15 mouse cellular contexts compared by ENCODE assay signal in the genomic region with DNA sequence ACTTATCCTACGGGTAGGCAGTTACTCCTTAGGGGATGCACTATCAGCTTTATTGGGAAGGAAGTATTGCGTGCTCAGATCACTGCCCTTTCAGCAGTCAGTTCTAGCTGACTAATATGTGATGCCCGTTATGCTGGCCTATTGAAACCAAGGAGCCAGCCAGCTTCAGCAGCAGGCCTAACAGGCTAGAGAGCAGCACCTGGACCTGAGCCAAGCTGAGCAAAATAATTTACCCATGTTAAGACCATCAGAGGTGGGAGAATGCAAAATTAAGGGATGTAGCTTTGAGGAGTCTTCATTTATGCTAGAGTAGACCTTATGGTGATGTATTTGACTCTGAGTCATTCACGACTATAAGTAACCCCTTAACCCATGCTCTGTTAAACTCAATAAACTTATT.
"Had no signal": no experiment of that assay in that cellular context is flagged by ENCODE, and none has a peak within 500 bp of the region (broad histone marks: within the 10 kb centered on the region; RNA-seq: fewer than 3 reads in every experiment).

No protein-coding gene starts in this region.

- H3K27me3 ChIP-seq: lung, embryonic 15.5 days; megakaryocyte, embryonic 14.5 days; midbrain, embryonic 13.5 days; midbrain, embryonic 15.5 days; neural tube, embryonic 12.5 days had no signal

- H3K27ac ChIP-seq: lung, embryonic 15.5 days; macrophage; midbrain, embryonic 13.5 days; midbrain, embryonic 15.5 days; neural tube, embryonic 12.5 days had no signal

- H3K4me2 ChIP-seq: lung, embryonic 15.5 days; midbrain, embryonic 11.5 days; midbrain, embryonic 13.5 days; midbrain, embryonic 15.5 days; neural tube, embryonic 12.5 days had no signal

- H3K9ac ChIP-seq: liver, postnatal 0 days; lung, embryonic 15.5 days; midbrain, embryonic 13.5 days; midbrain, embryonic 15.5 days; neural tube, embryonic 12.5 days had no signal

- H3K9me3 ChIP-seq: lung, embryonic 15.5 days; midbrain, embryonic 13.5 days; midbrain, embryonic 15.5 days; neural tube, embryonic 12.5 days had no signal

- H3K36me3 ChIP-seq: lung, embryonic 15.5 days; midbrain, embryonic 13.5 days; midbrain, embryonic 15.5 days; neural tube, embryonic 12.5 days had no signal

- ATAC-seq: liver, postnatal 0 days; lung, postnatal 0 days; midbrain, embryonic 13.5 days; midbrain, embryonic 15.5 days had no signal

- DNase-seq: liver, postnatal 0 days; lung, postnatal 14 days; lung, postnatal 36 days; right cerebral cortex, postnatal 14 days; thymus, adult 18-20 months; thymus, postnatal 14 days; thymus, postnatal 36 days had no signal

- H3K4me1 ChIP-seq: lung, embryonic 15.5 days; megakaryocyte, embryonic 14.5 days; midbrain, embryonic 13.5 days; midbrain, embryonic 15.5 days; neural tube, embryonic 12.5 days had no signal

- H3K4me3 ChIP-seq: lung, embryonic 15.5 days; megakaryocyte, embryonic 14.5 days; midbrain, embryonic 13.5 days; midbrain, embryonic 15.5 days; neural tube, embryonic 12.5 days had no signal
